Mouse (Mus musculus) heart, embryonic 16.5 days (tissue): ENCODE data around the gene Lrrc1. TPM values are rescaled to one million over a fixed set of nuclear protein-coding genes. Genes with fewer than 3 reads are reported as not detected.

Experiments used
- ATAC-seq: fragments of 200-750 bp; cut with Nextera tagmentation; replicated peaks from 2 replicates; pipeline ENCODE4 v1.8.0; 2017; ENCODE audit warnings: moderate number of reproducible peaks; ENCODE audit not compliant: insufficient read depth, low FRiP score; ENCODE audit errors: extremely low read depth
- H3K27ac ChIP-seq: fragments of 300-500 bp; sonication (generic); 2 replicates; pipeline ENCODE4 v1.5.1; 2014; ENCODE audit warnings: mild to moderate bottlenecking, low read length, control low read depth, moderate library complexity
- H3K27me3 ChIP-seq: fragments of 300-500 bp; sonication (generic); 2 replicates; pipeline ENCODE4 v1.6.1; 2014; ENCODE audit warnings: low read length, mixed read lengths; ENCODE audit not compliant: control insufficient read depth, insufficient read depth
- H3K36me3 ChIP-seq: fragments of 300-500 bp; sonication (generic); 2 replicates; pipeline ENCODE4 v1.6.1; 2014; ENCODE audit not compliant: control insufficient read depth, insufficient read depth
- H3K4me1 ChIP-seq: fragments of 300-500 bp; sonication (generic); 2 replicates; pipeline ENCODE4 v1.6.1; 2014; ENCODE audit warnings: low read length, mixed read lengths; ENCODE audit not compliant: control insufficient read depth, insufficient read depth
- H3K4me2 ChIP-seq: fragments of 300-500 bp; sonication (generic); 2 replicates; pipeline ENCODE4 v1.6.1; 2014; ENCODE audit warnings: low read depth, mild to moderate bottlenecking, control low read depth, low read length
- H3K4me3 ChIP-seq: fragments of 300-500 bp; sonication (generic); 2 replicates; pipeline ENCODE4 v1.5.1; 2014; ENCODE audit warnings: mild to moderate bottlenecking, control low read depth, low read length
- H3K9ac ChIP-seq: fragments of 300-500 bp; sonication (generic); 2 replicates; pipeline ENCODE4 v1.6.1; 2014; ENCODE audit warnings: low read length, control low read depth
- H3K9me3 ChIP-seq: fragments of 300-500 bp; sonication (generic); replicated peaks from 2 replicates; pipeline ENCODE4 v1.6.1; 2016; ENCODE audit warnings: low read length; ENCODE audit not compliant: control insufficient read depth
- WGBS: fragments of 180-500 bp; shearing (Covaris S2); extraction: QIAGEN DNeasy Blood & Tissue Kit; methylation state at CpG from one replicate; pipeline ENCODE4 v1.1.7; 2014; 5-methylcytosine and 5-hydroxymethylcytosine counted together
- polyA plus RNA-seq: library from polyadenylated mRNA; unstranded; fragments of >200 nt; fragmentation: Nextera tagmentation; extraction: Ambion mirVana; gene quantifications from 2 replicates; pipeline ENCODE4 v1.2.1, GENCODE M21; 2015

The Lrrc1 gene
- polyA plus RNA-seq, 1 experiment from 2014 or later: 23.6 TPM

DNA sequence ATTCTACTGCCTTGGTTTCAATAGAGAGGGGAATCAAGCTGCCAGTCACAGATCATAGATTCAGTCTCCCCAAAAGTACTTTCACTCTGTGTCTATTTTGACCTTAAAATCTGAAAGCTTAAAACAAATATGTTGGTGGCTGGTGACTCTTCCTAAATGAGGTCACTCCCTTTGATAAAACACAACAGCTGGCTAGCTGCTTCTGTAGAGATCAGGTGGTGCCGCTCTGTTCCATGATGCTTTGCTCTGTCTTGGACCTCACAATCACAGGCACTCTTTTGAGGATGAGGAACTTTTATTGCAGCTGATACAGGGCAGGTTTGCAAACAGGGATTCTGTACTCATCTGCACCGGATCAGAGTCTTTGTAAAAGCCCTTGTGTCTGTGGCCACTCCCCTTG lies 8.8 kb upstream of the Lrrc1 start:
- Histone ChIP-seq H3K9ac (no peak overlapping the region), H3K4me2 (no peak overlapping the region), H3K27me3 (no peaks in the 10 kb centered on the region), H3K9me3 (no peaks in the 10 kb centered on the region), H3K27ac (no peak overlapping the region), H3K4me1 (no peaks in the 10 kb centered on the region), H3K36me3 (no peaks in the 10 kb centered on the region), H3K4me3 (no peak overlapping the region)
- 66% methylated on average over 2 of the region's 2 CpGs for WGBS
- no peak for ATAC-seq

DNA sequence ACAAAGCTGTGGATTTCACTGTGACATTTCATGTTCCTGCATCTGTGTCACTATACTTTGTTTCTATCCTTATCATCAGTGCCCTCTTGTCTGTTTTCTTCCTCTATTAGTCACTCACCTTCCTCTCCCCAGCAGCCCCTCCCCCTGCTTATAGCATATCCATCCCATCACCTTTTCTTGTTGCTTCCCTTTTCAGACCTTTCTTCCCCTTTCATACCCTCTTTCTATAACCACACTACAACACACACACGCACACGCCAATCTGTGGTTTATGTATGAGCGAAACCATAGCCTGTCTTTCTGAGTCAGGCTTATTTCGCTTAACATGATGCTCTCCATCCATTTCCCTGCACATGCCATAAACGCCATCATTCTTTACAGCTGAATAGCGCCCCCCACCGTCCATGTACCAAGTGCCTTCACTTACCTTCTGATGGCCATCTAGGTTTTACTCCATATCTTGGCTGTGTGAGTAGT lies 6.4 kb upstream of the Lrrc1 start:
- 64% methylated on average over 7 of the region's 7 CpGs for WGBS
- no peaks in the 10 kb centered on the region for H3K4me1 ChIP-seq
- no peak overlapping the region for H3K27ac ChIP-seq
- H3K36me3 ChIP-seq: no peaks in the 10 kb centered on the region
- no peaks in the 10 kb centered on the region for H3K27me3 ChIP-seq
- H3K4me2 ChIP-seq: no peak overlapping the region
- H3K9me3 ChIP-seq: no peaks in the 10 kb centered on the region
- H3K9ac ChIP-seq: no peak overlapping the region
- no peak for ATAC-seq
- H3K4me3 ChIP-seq: no peak overlapping the region

DNA sequence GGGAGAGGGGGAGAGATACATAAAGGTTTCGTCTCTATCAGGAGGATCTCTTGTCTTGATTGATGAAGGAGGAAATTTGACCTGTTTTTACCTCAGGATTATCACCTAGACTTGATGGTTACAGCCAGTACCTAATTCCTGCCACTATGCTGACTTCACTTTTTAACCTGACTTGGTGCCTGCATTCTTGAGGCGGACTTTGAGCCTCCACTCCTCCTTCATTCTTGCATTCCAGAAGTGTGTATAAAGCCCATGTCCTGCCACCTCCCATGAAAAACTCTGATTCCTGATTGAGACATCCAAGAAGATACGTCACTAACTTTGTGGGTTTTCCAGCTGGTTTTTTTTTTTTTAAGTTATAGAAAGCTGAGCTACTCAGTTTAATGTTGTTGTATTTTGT lies 1.3 kb upstream of the Lrrc1 start:
- H3K36me3 ChIP-seq: no peaks in the 10 kb centered on the region
- no peak overlapping the region for H3K9ac ChIP-seq
- WGBS: 54% methylated on average over 3 of the region's 3 CpGs
- H3K4me3 ChIP-seq: no peak overlapping the region
- H3K4me2 ChIP-seq: no peak overlapping the region
- H3K27me3 ChIP-seq: no peaks in the 10 kb centered on the region
- no peaks in the 10 kb centered on the region for H3K9me3 ChIP-seq
- H3K27ac ChIP-seq: no peak overlapping the region
- ATAC-seq: no peak
- H3K4me1 ChIP-seq: peaks cover 12% of the 10 kb centered on the region

DNA sequence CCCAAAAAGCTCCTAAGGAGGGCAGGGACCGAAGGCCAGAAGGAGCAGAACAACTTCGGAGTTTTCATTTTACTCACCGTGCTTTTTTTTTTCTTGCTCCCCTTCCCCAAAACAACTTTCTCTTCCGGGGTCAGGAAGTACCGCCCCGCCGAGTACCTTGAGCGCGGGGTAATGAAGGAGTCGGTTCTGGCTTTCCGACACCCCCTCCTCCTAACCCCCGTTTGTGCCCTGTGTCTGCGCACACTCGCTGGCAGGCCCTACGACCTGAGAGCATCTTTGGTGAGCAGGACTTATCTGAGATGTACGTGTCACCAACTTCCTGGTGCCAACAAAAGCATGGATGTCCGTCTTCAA lies 375 bp upstream of the Lrrc1 start:
- Histone ChIP-seq H3K4me3 (peak overlapping the region; percentile 82), H3K36me3 (no peaks in the 10 kb centered on the region), H3K4me1 (peaks cover 12% of the 10 kb centered on the region), H3K4me2 (peak overlapping the region; percentile 73), H3K9ac (peak overlapping the region; percentile 84), H3K9me3 (no peaks in the 10 kb centered on the region), H3K27ac (peak overlapping the region; percentile 83), H3K27me3 (no peaks in the 10 kb centered on the region)
- 0 out of 2 replicates have a peak, but pooled peaks have one; percentile 12 for ATAC-seq
- WGBS: under 1% methylated on average over 17 of the region's 17 CpGs

DNA sequence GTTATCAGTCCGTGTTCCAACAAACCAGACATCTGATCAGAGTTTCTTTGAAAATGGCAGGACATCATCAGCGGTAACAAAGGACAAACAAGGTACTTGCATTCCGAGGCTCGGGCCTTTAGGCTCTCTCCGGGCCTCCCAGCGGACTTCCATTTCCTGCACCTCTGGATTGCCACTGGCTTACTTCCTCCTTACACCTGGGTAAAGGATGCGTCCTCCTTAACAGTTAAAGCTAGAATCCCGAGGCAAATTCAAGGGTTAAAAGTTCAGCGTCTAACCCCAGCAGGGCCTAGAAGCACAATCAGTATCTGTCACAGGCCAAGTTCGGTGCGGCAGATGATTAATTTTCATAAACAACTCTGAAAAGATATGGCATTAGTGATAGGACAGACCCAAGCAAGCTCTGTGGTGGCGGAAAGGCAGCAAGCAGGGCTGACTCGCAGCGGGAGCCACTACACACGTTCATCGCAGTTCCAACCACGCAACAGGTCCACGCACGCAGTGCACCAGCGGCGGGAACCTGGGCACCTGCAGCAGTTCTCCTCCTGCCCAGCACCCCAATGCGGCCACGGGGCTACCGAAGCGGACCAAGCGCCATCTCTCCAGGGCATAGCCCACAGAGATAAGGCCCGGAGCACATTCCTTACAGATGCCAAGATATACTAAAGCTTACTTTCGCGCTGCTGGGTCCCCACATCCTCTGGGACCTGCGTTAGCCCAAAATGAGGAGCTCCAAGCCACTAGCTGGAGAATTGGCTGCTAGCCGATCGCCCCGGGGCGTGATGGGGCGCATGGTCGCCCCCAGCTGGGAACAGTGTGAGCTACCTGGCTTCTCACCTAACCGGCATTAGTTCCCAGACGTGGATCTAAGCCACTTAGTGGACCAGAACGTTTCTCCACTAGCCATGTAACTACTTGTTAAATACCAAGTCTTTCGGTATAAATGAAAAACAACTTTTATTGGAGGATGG lies 1.0 kb downstream of the Lrrc1 start:
- Histone ChIP-seq H3K4me1 (peaks cover 12% of the 10 kb centered on the region), H3K27me3 (no peaks in the 10 kb centered on the region), H3K9me3 (no peaks in the 10 kb centered on the region), H3K4me2 (peak overlapping the region; percentile 73), H3K27ac (peak overlapping the region; percentile 83), H3K9ac (peak overlapping the region; percentile 84), H3K36me3 (no peaks in the 10 kb centered on the region), H3K4me3 (peak overlapping the region; percentile 82)
- under 1% methylated on average over 40 of the region's 40 CpGs for WGBS
- peak; percentile 55 for ATAC-seq

DNA sequence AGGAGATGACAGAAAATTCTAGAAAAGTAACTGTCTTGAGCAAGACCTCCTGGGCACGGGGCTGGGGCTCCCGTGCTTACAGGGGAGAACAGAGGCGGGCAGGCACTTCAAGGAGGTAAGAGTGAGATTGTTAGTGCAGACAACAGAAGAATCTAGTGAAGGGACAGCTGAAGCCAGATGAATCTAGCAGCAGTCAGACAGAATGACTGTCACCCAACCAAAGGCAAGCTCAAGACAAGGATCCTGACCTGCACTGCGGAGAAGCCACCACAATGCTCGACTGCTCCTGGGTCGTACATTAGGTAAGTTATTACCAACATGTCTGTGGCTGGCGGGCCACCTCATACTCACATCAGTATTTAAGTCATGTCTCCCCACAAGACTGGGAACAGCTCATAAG lies 3.1 kb downstream of the Lrrc1 start:
- Histone ChIP-seq H3K4me1 (peaks cover 22% of the 10 kb centered on the region), H3K36me3 (no peaks in the 10 kb centered on the region), H3K9me3 (no peaks in the 10 kb centered on the region), H3K4me2 (no peak overlapping the region), H3K9ac (no peak overlapping the region), H3K4me3 (no peak overlapping the region), H3K27me3 (no peaks in the 10 kb centered on the region), H3K27ac (no peak overlapping the region)
- no peak for ATAC-seq
- WGBS: 88% methylated on average over 7 of the region's 7 CpGs

DNA sequence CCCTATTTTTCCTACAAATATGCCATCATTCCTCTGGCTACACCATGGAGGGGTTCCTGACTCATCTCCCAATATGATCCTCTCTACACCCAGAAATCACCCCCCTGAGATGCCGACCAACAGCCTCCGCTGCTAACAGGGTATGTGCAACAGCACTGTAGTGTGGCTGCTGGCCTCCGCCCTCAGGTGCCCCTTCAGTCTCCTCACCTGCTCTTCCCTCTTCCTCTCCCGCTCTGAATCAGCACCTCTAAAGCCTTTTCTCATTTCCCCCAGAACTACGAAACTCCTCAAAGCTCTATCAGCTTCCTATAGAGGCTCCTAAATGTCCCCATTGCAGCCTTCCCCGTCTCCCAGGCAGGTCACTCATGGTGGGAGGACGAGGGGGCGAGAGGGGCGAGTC lies 5.4 kb downstream of the Lrrc1 start:
- H3K27ac ChIP-seq: no peak overlapping the region
- no peak for ATAC-seq
- WGBS: 88% methylated on average over 9 of the region's 9 CpGs

DNA sequence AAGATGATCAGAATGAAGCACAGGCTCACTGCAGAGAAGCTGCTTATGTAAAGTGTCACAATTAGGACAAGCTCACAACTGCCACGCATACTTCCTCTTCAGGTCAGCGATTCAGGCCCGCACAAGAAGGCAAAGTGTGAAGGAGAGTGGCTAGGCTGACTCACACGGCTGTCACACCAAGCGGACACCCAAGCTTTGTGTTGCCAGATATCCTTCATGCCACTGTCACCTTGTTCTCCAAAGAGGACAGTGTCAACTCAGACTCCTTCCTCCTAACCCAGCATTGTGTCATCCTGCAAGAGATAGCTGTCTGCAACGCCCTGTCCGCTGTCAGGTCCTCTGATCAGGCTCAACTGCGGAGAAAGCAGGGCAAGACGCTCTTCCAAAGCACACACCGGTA lies 7.3 kb downstream of the Lrrc1 start:
- Histone ChIP-seq H3K4me2 (no peak overlapping the region), H3K9ac (no peak overlapping the region), H3K36me3 (no peaks in the 10 kb centered on the region), H3K4me3 (no peak overlapping the region), H3K27ac (no peak overlapping the region), H3K9me3 (no peaks in the 10 kb centered on the region), H3K4me1 (peaks cover 47% of the 10 kb centered on the region), H3K27me3 (no peaks in the 10 kb centered on the region)
- 53% methylated on average over 10 of the region's 10 CpGs for WGBS
- no peak for ATAC-seq

More for the DNA sequence above, 5.4 kb downstream of the Lrrc1 start:
- Histone ChIP-seq H3K4me3 (no peak overlapping the region), H3K9ac (no peak overlapping the region), H3K4me2 (no peak overlapping the region), H3K27me3 (no peaks in the 10 kb centered on the region), H3K36me3 (no peaks in the 10 kb centered on the region), H3K4me1 (peaks cover 43% of the 10 kb centered on the region), H3K9me3 (no peaks in the 10 kb centered on the region)

DNA sequence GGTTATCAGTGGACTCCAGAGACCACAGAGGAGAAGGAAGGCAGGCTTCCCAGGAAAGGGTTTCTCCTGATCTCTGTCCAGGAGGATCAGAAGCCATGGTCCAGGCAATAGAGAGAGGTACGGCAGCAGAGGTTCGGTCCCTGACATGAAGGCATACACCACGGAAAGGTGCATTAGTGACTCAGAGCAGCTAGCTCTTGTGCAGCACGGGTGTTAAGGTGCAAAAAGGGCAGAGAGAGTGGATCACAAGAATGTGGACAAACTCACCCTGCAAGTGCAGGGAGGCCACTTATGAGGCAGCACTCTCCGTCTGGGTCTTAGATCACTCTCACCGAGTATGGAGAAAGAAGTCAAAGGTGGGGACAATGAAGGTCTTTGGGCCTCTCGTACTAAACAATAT lies 7.8 kb downstream of the Lrrc1 start:
- H3K36me3 ChIP-seq: no peaks in the 10 kb centered on the region
- no peak overlapping the region for H3K9ac ChIP-seq
- H3K27me3 ChIP-seq: no peaks in the 10 kb centered on the region
- H3K9me3 ChIP-seq: no peaks in the 10 kb centered on the region
- H3K27ac ChIP-seq: no peak overlapping the region
- peaks cover 44% of the 10 kb centered on the region for H3K4me1 ChIP-seq
- H3K4me3 ChIP-seq: no peak overlapping the region
- H3K4me2 ChIP-seq: no peak overlapping the region
- ATAC-seq: no peak
- 66% methylated on average over 7 of the region's 7 CpGs for WGBS
